ENCODE assay signal across 21 mouse cellular contexts in the genomic region with DNA sequence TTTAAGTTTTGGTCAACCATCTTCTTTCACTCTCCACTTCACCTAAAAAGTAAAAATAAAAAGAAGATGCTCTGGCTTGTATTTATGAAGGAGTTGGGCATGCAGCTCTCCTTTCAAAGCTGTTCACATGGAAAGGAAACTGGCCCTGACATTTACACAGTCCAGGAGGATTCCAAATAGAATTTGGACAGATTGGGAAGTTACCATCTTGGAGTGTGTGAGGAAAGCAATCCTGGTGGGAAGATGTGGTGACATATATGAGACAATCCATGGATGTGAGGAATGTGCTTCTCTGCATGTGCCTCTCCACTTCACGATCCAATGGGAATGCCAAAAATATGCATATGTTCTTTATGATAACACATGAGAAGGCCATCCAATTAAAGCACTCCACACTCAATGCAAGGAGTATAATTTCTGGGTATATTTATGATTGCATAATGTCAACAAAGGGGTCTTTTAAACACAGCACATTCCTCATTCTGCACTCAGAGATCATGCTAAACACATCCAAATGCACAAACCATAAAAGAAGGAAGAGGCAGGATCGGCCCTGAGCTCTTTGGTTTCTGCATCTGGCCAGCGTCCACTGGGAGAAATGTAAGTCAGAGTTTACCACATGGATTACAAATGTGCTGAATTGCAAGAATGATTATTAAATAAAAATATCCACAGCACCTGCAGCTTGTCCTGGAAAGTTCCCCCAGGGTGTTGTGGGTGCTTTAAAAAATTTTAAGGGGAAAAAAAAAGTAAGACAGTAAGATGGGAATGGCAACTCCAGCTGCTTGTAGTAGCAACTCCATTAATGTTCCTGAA.
A peak's percentile ranks its signal among the peaks of the same experiment; 100 is the strongest.
DNase-seq lines count a peak whose midpoint lies in the region; ATAC-seq and TF ChIP-seq lines count a peak whose summit lies in the region.
"Had no signal": no experiment of that assay in that cellular context is flagged by ENCODE, and none has a peak within 500 bp of the region (broad histone marks: within the 10 kb centered on the region; RNA-seq: fewer than 3 reads in every experiment).

No protein-coding gene starts in this region.

- no peak for TF ChIP-seq POLR2A in limb, embryonic 14.5 days (IDR thresholded peaks at IDR 0.05; ENCODE audit: borderline replicate concordance, extremely low read depth, insufficient read depth, insufficient read length)

- peak; percentile 77 for ATAC-seq in forebrain, postnatal 0 days
- ATAC-seq in forebrain, embryonic 13.5 days = no peak
- peak; percentile 23; the same call in 1 of the 2 replicates for ATAC-seq in stomach, embryonic 14.5 days (ENCODE audit: insufficient number of reproducible peaks, insufficient read depth, low FRiP score, low read depth)
- no peak for ATAC-seq in stomach, postnatal 0 days (ENCODE audit: low FRiP score, low TSS enrichment)
- ATAC-seq in limb, embryonic 14.5 days (ENCODE audit: low FRiP score, low read depth) = peak; percentile 79
- ATAC-seq: activated CD4-positive, CD25-positive, alpha-beta regulatory T cell, adult 4 months; forebrain, embryonic 16.5 days; hindbrain, embryonic 16.5 days; inflammation-experienced regulatory T-cells, adult 6 months; Patski had no signal

- no peak overlapping the region for H3K27ac ChIP-seq in forebrain, postnatal 0 days (ENCODE audit: low read depth, low read length)
- no peak overlapping the region for H3K27ac ChIP-seq in forebrain, embryonic 13.5 days
- peak overlapping the region; percentile 18; the same call in 1 of the 2 replicates for H3K27ac ChIP-seq in stomach, embryonic 14.5 days (ENCODE audit: low read length)
- no peak overlapping the region for H3K27ac ChIP-seq in stomach, postnatal 0 days (replicated peaks)
- H3K27ac ChIP-seq in limb, embryonic 14.5 days (replicated peaks; ENCODE audit: low read depth, low read length) = no peak overlapping the region
- H3K27ac ChIP-seq: hindbrain, embryonic 12.5 days had no signal

- no peaks in the 10 kb centered on the region for H3K9me3 ChIP-seq in forebrain, postnatal 0 days (ENCODE audit: low read length)
- H3K9me3 ChIP-seq in forebrain, embryonic 13.5 days (replicated peaks) = no peaks in the 10 kb centered on the region
- no peaks in the 10 kb centered on the region for H3K9me3 ChIP-seq in stomach, embryonic 14.5 days (ENCODE audit: control insufficient read depth, low read depth, low read length)
- H3K9me3 ChIP-seq in stomach, postnatal 0 days (ENCODE audit: control insufficient read depth, low read length) = no peaks in the 10 kb centered on the region
- no peaks in the 10 kb centered on the region for H3K9me3 ChIP-seq in limb, embryonic 14.5 days (ENCODE audit: control insufficient read depth, low read length)
- H3K9me3 ChIP-seq: hindbrain, embryonic 12.5 days had no signal

- no peak overlapping the region for H3K9ac ChIP-seq in forebrain, postnatal 0 days
- no peak overlapping the region for H3K9ac ChIP-seq in forebrain, embryonic 13.5 days
- no peak overlapping the region for H3K9ac ChIP-seq in stomach, embryonic 14.5 days (replicated peaks; ENCODE audit: low read depth, low read length)
- no peak overlapping the region for H3K9ac ChIP-seq in stomach, postnatal 0 days (ENCODE audit: low read length)
- H3K9ac ChIP-seq in limb, embryonic 14.5 days (ENCODE audit: low read depth, low read length, severe bottlenecking) = no peak overlapping the region
- H3K9ac ChIP-seq: hindbrain, embryonic 12.5 days had no signal

- no peaks in the 10 kb centered on the region for H3K36me3 ChIP-seq in forebrain, postnatal 0 days (ENCODE audit: insufficient read depth)
- no peaks in the 10 kb centered on the region for H3K36me3 ChIP-seq in forebrain, embryonic 13.5 days (ENCODE audit: poor library complexity, severe bottlenecking)
- no peaks in the 10 kb centered on the region for H3K36me3 ChIP-seq in stomach, embryonic 14.5 days (ENCODE audit: control insufficient read depth, insufficient read depth, low read length)
- H3K36me3 ChIP-seq in stomach, postnatal 0 days (ENCODE audit: control insufficient read depth, insufficient read depth, low read length) = no peaks in the 10 kb centered on the region
- H3K36me3 ChIP-seq in limb, embryonic 14.5 days (ENCODE audit: control insufficient read depth, insufficient read depth, low read length) = no peaks in the 10 kb centered on the region
- H3K36me3 ChIP-seq: hindbrain, embryonic 12.5 days had no signal

- peak; percentile 6 for DNase-seq in forebrain, postnatal 0 days
- DNase-seq in stomach, postnatal 0 days (ENCODE audit: low spot score) = no peak
- DNase-seq in limb, embryonic 14.5 days (ENCODE audit: low spot score) = peak; percentile 51
- no peak for DNase-seq in gastrocnemius, postnatal 4 days (ENCODE audit: low spot score in 2 of 2)
- no peak for DNase-seq in right cerebral cortex, adult 2 months (ENCODE audit: low spot score in 2 of 2)
- DNase-seq: adrenal gland, adult 2 months; adrenal gland, postnatal 25 days; cerebellum, adult 11 months; cerebellum, adult 9-11 months; cerebellum, postnatal 36 days; gastrocnemius, postnatal 14 days; heart, postnatal 10 days; heart, postnatal 4 days had no signal

- no peaks in the 10 kb centered on the region for H3K4me1 ChIP-seq in forebrain, postnatal 0 days (ENCODE audit: insufficient read depth)
- no peaks in the 10 kb centered on the region for H3K4me1 ChIP-seq in forebrain, embryonic 13.5 days
- 0 out of 2 replicates have a peak, but pooled peaks cover 2% of the 10 kb centered on the region for H3K4me1 ChIP-seq in stomach, embryonic 14.5 days (ENCODE audit: control insufficient read depth, insufficient read depth, low read length)
- H3K4me1 ChIP-seq in stomach, postnatal 0 days (replicated peaks; ENCODE audit: control insufficient read depth, insufficient read depth) = no peaks in the 10 kb centered on the region
- peaks cover 4% of the 10 kb centered on the region; the same call in 1 of the 2 replicates for H3K4me1 ChIP-seq in limb, embryonic 14.5 days (ENCODE audit: control insufficient read depth, insufficient read depth, low read length)
- H3K4me1 ChIP-seq: hindbrain, embryonic 12.5 days had no signal

- H3K4me2 ChIP-seq in forebrain, postnatal 0 days (ENCODE audit: low read depth) = no peak overlapping the region
- no peak overlapping the region for H3K4me2 ChIP-seq in forebrain, embryonic 13.5 days
- H3K4me2 ChIP-seq in stomach, embryonic 14.5 days (replicated peaks; ENCODE audit: low read depth, low read length) = no peak overlapping the region
- no peak overlapping the region for H3K4me2 ChIP-seq in stomach, postnatal 0 days (replicated peaks; ENCODE audit: low read depth)
- H3K4me2 ChIP-seq in limb, embryonic 14.5 days (replicated peaks; ENCODE audit: low read depth, low read length, severe bottlenecking) = no peak overlapping the region
- H3K4me2 ChIP-seq: hindbrain, embryonic 12.5 days had no signal

- TF ChIP-seq CTCF in forebrain, postnatal 0 days (IDR thresholded peaks at IDR 0.05; ENCODE audit: low read depth) = no peak
- no peak for TF ChIP-seq CTCF in stomach, postnatal 0 days (IDR thresholded peaks at IDR 0.05; ENCODE audit: low read depth)

- no peaks in the 10 kb centered on the region for H3K27me3 ChIP-seq in forebrain, postnatal 0 days (ENCODE audit: insufficient read depth, low read length)
- no peaks in the 10 kb centered on the region for H3K27me3 ChIP-seq in forebrain, embryonic 13.5 days
- no peaks in the 10 kb centered on the region for H3K27me3 ChIP-seq in stomach, embryonic 14.5 days (ENCODE audit: control insufficient read depth, insufficient read depth, low read length)
- no peaks in the 10 kb centered on the region for H3K27me3 ChIP-seq in stomach, postnatal 0 days (ENCODE audit: control insufficient read depth, insufficient read depth, low read length)
- no peaks in the 10 kb centered on the region for H3K27me3 ChIP-seq in limb, embryonic 14.5 days (ENCODE audit: control insufficient read depth, insufficient read depth, low read length)
- H3K27me3 ChIP-seq: hindbrain, embryonic 12.5 days; Patski had no signal

- no peak overlapping the region for H3K4me3 ChIP-seq in forebrain, postnatal 0 days (ENCODE audit: low read depth, low read length)
- H3K4me3 ChIP-seq in forebrain, embryonic 13.5 days = no peak overlapping the region
- H3K4me3 ChIP-seq in stomach, embryonic 14.5 days (ENCODE audit: low read depth, low read length) = no peak overlapping the region
- H3K4me3 ChIP-seq in stomach, postnatal 0 days (ENCODE audit: low read depth, low read length) = no peak overlapping the region
- no peak overlapping the region for H3K4me3 ChIP-seq in limb, embryonic 14.5 days (replicated peaks; ENCODE audit: low read length)
- H3K4me3 ChIP-seq: hindbrain, embryonic 12.5 days had no signal

- no peak for TF ChIP-seq EP300 in stomach, postnatal 0 days (optimal IDR thresholded peaks at IDR 0.05)

- WGBS in forebrain, postnatal 0 days = 74% methylated on average over 3 of the region's 3 CpGs
- 84% methylated on average over 3 of the region's 3 CpGs for WGBS in forebrain, embryonic 13.5 days
- 26% methylated on average over 3 of the region's 3 CpGs for WGBS in stomach, embryonic 14.5 days
- 44% methylated on average over 3 of the region's 3 CpGs for WGBS in stomach, postnatal 0 days
- 30% methylated on average over 3 of the region's 3 CpGs for WGBS in limb, embryonic 14.5 days

Comparison
In these comparisons a context has a peak if more than half of its experiments do, and no peak if none do; other contexts are left out.
1. ATAC-seq: peak in forebrain, postnatal 0 days (single experiment), stomach, embryonic 14.5 days (single experiment) and limb, embryonic 14.5 days (single experiment); none in forebrain, embryonic 13.5 days (single experiment) and stomach, postnatal 0 days (single experiment).
2. DNase-seq: peak in forebrain, postnatal 0 days (single experiment) and limb, embryonic 14.5 days (single experiment); none in stomach, postnatal 0 days (single experiment), gastrocnemius, postnatal 4 days (0 of 2) and right cerebral cortex, adult 2 months (0 of 2).